Mouse (Mus musculus) right cerebral cortex, adult 2 months (tissue): ENCODE results near the gene Cdc42bpg.

Source experiments
- DNase-seq, 2 experiments: peaks; one replicate each; pipeline ENCODE4 v3.0.0; 2021 to 2022; ENCODE audit warnings: low spot score in 2 of 2

Gene Cdc42bpg

DNA sequence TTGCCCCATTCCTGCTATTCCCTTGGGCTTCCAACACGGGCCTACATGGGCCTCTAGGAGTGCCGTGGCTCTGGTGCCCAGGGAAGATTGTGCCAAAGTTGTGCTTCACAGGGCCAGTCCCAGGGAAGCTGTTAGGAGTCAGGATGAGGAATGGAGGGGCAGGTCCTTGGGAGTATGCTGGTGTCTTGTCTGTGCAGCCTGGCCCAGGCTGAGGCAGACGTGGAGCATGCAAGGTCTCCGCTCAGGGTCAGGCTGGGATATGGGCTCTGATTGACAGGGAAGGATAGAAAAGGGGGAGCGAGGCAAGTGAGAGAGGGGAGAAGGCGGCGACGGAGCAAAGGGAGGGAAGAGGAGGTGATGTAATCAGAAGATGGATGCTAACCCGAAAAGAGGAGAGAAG lies 18.5 kb downstream of the Cdc42bpg start:
- no peak for DNase-seq

DNA sequence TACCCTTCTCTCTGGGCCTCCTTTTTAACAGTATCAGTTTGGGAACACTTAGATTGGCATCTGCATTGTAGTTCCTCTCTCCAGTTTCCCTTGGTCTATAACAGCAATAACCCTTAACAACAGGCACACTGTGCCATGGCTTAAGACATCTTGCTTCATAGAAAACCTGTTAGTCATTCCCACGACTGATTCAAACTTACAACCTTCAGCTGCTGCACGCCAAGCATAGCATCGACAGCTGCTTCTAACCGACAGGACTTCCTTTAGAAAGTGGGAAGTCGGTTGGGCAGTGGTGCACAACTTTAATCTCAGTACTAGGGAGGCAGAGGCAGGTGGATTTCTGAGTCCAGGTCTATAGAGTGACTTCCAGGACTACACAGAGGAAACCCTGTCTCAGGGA lies 24.9 kb downstream of the Cdc42bpg start:
- DNase-seq: no peak

DNA sequence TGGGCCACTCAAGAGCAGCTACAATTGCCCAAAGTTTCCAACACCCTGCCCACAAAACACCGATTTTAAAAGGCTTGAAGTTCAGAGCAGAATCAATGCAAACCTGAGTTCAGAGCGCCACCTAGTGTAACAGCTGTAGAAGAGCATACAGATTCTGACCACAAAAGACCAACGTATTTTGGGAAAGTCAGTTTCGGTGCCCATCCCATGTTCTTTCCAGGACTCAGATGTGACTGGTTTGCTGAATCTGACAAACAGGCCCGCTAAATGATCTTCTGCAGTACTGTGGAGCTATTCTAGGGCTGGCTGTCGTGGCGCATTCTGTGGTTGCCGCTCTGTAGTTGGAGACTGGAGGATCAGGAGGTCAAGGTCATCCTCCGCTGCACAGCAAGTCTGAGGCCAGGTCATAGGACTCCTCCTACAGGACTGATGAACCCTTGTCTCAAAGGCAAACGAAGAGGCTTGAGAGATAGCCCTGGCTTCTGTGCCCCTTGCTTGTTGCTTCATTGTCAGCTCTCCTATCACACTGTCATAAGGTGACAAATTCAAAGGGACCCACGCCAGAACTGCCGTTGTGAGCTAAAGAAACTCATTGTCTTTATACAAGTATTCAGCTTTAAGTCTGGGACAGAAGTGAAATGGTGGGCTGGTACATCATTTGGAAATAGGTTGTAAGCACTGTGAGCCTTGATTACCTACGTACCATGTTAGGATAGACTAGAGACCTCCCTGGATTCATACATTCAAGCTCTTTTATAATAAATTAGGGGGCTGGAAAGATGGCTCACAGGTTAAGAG lies 25.7 kb downstream of the Cdc42bpg start:
- peak; percentile 47 to 62 for DNase-seq

DNA sequence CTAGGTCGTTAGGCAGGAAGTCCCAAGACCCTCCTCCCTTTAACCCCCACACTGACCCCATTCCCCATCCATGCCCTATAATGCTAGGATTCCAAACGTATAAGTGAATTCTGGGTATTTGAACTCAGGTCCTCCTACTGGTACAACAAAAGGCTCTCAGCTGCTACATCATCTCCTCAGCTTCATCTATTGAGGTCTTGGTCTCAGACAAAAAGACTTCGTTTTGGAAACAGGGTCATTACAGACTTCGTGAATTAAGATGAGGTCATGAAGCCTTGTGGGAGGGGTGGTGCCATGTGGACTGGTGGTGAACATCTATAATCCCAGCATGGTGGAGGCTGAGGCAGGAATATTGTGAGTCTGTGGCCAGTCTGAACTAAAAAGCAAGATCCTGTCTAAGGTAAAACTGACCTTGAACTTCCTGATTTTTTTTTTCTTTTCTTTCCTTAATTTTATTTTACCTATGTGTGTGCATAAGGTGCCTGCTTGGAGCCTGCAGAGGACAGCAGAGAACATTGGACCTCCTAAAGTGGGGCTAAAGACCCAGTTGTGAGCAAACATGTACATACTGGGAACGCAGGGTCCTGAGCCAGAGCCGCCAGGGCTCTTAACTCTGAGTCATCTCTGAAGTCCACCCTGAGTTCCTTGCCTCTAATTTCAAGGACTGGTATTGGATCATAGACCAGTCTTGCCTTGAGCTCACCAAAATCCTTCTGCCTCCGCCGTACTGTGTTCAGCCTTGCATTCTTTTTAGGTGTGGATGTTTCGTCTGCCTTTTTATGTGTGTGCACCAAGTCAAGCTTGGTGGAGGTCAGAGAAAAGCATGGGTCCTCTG lies 27.7 kb downstream of the Cdc42bpg start:
- DNase-seq: no peak

DNA sequence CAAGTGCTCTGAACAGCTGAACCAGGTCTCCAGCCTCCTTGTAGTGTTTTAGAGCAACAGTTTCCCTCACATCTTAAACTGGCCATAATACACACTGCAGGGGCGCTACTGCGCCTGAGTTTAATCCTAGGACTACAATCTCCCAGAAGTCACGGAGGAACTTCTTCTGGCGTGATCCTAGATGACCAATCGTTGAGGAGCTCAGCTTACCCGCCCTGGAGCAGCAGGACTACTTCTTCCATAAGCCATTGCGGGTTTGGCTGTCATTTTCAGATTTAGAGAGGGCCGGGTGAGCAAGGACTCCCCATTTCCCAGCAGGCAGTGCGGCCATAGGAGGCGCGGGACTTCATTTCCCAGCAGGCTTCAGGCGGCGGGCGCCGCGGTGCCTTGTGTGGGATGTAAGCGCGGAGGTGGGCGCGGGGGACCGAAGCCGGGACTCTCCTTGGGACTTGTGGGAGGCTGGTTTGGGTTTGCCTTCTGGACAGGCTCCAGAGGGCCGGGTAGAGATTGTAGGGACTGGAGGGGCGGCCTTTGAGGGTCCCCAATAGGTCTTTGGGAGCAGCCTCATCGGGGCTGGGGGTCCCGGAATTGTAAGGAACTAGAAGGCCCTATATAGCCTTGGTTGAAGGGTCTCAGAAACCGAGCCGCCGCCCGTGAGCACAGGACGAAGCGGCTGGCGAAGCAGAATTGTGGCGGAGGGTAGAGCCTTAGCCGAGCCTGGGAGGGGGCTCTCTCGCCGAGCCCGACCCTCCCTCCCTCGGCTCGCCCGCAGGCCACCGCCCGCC lies 28.6 kb downstream of the Cdc42bpg start, which contains the start of gene Men1:
Gene Men1 (plus strand): TSS at position 307 of the 785 bp plus-strand sequence.
- peak; percentile 97 for DNase-seq

DNA sequence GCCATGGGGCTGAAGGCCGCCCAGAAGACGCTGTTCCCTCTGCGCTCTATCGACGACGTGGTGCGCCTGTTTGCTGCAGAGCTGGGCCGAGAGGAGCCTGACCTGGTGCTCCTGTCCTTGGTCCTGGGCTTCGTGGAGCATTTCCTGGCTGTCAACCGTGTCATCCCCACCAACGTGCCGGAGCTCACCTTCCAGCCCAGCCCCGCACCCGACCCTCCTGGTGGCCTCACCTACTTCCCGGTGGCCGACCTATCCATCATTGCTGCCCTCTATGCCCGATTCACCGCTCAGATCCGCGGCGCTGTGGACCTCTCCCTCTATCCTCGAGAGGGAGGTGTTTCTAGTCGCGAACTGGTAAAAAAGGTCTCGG lies 29.2 kb downstream of the Cdc42bpg start:
- DNase-seq: peak in 1 of 2 experiments; percentile 30

DNA sequence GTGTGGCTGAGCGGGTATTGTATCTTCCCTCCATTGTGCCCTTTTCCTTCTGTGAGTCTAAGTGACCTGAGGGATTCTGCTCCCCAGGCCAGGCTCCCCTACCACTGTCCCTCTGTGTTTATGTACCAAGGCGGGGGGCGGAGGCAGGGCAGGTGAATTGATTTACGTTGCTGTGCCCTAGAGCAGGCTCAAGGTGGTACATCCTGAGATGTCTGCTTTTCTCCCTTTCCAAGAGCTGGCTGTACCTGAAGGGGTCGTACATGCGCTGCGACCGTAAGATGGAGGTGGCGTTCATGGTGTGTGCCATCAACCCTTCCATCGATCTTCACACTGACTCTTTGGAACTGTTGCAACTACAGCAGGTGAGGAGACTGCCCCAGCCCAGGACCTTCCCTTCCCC lies 30.7 kb downstream of the Cdc42bpg start:
- DNase-seq: no peak

DNA sequence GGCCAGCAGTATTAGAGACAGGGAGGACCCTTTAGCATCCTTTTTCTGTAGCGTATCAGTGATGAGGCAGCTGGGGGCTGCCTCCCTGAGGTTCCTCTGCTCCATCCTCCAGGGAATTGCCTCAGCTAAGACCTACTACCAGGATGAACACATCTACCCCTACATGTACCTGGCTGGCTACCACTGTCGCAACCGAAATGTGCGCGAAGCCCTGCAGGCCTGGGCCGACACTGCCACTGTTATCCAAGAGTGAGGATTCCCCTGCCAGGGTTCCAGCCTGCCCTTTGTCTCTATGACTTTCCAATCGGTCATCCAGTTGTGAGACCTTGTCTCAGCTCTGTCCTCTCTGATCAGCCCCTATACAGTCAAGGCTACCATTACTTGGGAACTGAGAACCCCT lies 31.9 kb downstream of the Cdc42bpg start:
- DNase-seq: no peak

DNA sequence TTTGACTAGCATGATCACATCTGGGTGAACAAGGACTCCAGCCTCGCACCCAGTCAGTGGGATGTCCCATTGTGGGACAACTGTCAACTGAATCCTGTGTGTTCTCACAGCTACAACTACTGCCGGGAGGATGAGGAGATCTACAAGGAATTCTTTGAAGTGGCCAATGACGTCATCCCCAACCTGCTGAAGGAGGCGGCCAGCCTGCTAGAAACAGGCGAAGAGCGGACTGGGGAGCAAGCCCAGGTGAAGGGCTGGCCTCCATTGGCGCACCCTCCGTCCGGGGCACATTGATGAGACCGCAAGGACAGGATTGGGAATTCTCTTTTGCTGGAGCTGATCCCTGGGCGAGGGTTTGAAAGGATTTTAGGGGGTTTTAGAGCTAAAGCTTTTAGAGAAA lies 32.5 kb downstream of the Cdc42bpg start:
- no peak for DNase-seq

DNA sequence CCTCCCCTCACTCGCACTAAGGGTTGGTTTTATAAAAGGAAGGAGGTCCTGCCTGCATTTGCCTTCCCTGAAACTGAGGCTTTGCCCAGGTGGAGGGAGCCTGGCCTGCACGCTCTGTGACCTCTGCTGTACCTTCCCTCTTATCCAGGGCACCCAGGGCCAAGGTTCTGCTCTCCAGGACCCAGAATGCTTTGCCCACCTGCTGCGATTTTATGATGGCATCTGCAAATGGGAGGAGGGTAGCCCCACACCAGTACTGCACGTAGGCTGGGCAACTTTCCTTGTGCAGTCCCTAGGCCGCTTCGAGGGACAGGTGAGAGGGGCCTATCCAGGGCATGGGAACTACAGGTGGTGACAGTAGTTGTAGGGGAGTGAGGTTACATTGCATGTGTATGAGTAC lies 32.9 kb downstream of the Cdc42bpg start:
- DNase-seq: no peak

DNA sequence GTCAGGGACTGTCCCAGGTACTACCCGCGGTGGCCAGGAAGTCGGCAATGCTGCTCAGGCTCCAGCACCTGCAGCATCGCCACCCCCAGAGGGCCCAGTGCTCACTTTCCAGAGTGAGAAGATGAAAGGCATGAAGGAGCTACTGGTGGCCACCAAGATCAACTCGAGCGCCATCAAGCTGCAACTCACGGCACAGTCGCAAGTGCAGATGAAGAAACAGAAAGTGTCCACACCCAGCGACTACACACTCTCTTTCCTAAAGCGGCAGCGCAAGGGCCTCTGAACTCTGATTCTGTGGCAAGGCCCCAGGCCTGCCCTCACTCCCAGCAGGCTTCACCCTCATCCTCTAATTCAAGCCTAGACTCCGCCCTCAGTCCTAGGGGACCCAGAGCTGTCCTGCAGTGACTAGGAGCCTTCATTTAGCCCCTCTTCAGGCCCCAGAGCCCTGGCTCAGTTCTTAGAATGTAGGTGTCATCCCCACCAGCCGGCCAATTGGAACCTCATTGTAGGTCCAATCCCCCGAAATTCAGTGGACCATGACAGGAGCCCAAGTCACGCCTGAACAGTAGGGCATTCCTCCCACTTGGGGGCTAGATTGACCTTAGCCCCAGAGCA lies 33.7 kb downstream of the Cdc42bpg start:
- DNase-seq: no peak

DNA sequence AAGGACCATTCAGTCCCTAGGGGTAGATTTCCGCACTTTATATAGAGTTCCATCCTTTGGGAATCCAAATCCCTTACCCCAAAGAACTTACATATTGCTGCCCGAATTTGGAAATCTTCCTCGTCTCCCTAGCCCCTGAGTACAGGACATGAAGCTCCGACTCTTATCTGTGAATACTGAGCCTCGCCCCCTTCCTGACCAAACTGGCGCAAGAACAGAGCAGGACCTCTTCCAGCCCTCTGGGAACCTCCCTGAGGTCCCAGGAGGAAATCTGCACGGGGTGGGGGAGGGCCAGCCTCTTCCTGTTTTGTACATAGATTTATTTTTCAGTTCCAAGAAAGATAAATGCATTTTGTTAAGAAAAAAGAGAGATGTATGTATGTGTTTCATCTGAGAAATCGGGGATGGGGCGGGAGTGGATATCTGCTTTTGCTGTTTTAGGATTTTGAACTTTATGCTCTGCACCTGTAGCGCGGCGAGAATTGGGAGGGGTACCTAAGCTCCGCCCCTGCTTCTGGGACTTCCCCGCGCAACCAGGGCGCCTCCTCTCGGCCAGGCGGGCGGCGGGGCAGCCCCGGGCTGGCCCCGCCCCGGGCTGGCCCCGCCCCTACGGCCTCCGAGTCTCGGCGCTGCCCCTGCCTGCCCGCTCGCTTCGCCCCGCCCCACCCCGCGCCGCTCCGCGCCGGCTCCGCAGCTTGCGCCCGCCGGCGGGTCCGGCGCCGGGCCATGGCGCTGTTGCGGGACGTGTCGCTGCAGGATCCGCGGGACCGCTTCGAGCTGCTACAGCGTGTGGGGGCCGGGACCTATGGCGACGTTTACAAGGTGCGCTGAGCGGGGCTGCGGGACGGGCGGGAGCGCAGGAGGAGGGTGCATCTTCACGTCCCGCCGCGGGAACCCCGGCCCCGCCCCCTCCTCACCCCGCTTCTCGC lies 34.5 kb downstream of the Cdc42bpg start, which contains the start of gene Map4k2:
Gene Map4k2 (plus strand): TSS at position 612 of the 929 bp plus-strand sequence.
- peak; percentile 55 to 67 for DNase-seq

DNA sequence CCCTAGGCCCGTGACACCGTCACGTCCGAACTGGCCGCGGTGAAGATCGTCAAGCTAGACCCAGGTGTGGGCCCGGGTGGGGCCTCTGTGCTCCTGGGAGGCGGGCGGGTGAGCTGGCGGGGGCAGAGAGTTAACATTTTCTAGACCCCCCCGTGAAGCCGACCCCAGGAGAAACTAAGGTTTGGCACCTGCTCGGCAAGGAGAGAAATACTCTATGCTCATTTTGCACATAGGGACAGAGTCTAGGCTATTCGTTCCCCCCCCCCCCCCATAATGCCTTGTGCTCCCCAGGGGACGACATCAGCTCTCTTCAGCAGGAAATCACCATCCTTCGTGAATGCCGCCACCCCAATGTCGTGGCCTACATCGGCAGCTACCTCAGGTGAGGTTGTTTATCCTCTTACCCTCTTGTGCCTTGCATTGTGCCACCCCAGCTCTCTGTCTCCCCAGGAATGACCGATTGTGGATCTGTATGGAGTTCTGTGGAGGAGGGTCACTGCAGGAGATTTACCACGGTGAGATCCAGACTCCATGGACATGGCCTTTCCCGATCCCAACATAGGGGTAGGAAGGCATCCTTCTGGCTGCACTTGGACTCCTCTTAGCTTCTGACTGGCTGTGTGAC lies 35.3 kb downstream of the Cdc42bpg start:
- DNase-seq: no peak

DNA sequence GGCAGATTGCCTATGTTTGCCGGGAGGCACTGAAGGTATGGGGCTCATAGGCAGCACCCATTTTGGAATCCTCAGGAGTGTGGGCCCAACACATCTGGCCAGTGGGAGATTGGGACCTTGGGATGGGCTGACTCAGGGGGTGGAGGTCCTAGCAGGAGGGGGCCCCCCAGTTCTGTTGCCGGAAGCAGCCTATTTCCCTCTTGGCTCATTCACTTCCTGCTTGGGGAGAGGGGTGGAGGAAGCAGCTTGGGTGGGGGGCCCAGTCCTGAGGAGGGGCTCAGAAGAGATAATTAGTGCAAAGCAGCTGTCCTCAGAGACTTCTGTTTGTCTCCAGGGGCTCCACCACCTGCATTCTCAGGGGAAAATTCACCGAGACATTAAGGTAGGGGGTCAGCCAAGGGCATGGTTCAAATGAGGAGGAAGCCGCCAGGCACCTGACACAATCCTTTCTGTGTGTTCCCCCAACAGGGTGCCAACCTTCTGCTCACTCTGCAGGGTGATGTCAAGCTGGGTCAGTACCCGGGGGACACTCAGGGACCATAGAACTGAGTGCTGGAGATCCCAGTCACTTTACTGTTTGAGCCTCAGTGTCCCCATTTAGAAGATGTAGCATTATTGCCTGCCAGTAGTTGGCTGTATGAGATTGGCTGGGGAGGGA lies 36.1 kb downstream of the Cdc42bpg start:
- DNase-seq: no peak

DNA sequence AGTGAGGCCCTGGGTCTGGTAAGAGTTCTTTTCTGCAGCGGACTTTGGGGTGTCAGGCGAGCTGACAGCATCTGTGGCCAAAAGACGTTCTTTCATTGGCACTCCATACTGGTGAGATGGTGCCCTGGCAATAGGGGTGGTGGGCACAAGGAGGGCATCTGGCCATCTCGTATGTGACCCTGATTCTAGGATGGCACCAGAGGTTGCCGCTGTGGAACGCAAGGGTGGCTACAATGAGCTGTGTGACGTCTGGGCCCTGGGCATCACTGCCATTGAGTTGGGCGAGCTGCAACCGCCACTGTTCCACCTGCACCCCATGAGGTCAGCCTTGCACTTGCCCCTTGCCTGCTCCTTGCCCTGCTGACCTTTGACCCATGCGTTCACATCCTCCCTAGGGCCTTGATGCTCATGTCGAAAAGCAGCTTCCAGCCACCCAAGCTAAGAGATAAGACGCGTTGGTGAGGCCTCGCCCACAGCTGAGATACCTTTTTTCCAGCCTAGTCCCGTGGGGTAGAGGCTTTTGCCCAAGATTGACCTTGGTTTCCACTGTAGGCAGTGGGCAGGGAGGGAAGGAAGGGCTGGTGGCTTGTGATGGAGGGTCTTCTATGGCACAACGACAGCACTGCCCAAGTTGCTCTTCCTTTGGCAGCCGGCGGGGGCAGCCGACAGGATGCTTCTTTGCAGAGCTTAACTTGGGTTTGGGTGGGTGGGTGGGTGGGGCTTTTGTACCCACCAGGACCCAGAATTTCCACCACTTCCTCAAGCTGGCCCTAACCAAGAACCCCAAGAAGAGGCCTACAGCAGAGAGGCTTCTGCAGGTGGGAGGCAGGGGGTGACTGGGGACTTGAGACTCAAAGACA lies 37.0 kb downstream of the Cdc42bpg start:
- no peak for DNase-seq

DNA sequence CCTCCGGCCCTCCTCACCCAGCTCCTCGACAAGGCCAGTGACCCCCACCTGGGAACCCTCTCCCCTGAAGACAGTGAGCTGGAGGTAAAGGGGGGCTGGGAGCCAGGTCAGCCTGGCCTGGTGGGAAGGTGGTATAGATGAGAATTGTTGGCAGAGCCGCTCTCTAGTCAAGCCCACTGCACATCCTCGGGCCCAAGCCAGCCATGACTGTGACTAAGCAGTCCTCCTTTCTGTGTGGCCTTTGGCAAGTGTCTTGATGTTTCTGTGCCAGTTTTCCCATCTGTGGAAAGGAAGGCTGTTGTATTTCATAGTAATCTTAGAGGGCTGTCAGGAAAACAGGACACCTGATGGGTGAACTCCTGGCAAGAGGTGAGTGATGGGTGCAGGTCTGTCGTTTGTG lies 37.7 kb downstream of the Cdc42bpg start:
- no peak for DNase-seq

DNA sequence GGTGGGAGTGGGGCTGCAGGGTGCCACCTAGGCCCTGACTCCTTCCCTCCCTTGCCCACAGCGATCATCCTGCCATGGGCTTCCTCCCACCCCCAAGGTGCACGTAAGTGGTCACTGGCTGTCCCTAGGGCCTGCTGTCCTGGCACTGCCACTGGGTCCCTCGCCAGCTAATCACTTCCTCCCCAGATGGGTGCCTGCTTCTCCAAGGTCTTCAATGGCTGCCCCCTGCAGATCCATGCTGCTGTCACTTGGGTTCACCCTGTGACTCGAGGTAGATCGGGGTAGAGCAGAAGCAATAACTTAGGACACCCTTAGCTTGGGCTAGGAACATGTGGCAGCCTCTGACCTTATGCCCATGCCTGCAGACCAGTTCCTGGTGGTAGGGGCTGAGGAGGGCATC lies 39.8 kb downstream of the Cdc42bpg start:
- DNase-seq: no peak

DNA sequence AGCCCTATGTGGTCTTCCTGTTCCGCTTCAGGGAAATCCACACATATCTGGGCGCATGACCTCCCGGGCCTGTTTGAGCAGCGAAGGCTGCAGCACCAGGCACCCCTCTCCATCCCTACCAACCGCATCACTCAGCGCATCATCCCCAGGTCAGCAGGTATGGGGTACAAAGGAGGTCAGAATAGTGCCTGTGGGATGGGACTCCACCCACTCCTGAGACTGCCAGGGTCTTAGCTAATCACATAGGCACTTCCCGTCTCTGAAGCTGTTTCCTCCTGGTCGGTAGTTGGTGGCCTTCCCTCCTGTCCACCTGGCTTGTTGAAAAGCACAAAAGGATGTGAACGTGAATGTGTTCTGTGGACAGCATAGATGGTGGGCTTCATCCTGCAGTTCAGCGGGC lies 40.4 kb downstream of the Cdc42bpg start:
- no peak for DNase-seq

DNA sequence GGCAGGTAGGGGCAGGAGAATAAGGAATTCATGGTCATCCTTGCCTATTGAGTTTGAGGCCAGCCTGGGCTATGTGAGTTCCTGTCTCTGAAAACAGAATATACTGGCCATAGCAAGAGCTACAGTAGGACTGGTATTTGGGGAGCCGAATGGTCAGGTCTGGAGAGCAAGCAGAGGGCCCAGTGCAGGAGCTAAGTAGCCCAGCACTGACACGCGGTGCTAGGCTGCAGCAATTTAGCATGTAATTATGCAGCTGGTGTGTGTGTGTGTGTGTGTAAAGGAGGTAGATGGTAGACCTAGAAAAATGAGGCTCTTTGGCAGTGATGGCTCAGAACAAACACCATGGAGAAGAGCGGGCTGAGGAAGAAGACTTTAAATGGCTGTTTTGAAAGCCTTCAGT lies 41.4 kb downstream of the Cdc42bpg start:
- no peak for DNase-seq
